Mouse (Mus musculus): Measurements from ENCODE around the gene Brpf3. TPM values are rescaled to one million over a fixed set of nuclear protein-coding genes. Genes with fewer than 3 reads are reported as not detected.
"Not testable (repeated sequence)": the region's sequence is repeated elsewhere in the genome, so short reads cannot be mapped to it uniquely, and the experiment has no call there.

Gene Brpf3
- polyA plus RNA-seq, 1 experiment = 34.3 TPM

GRCm38 (mm10) chr17:28771289-28771688 lies 29.6 kb upstream of the Brpf3 start:
- TF ChIP-seq CTCF (IDR thresholded peaks at IDR 0.05; ENCODE audit: low read depth, low read length) (no peak), POLR2A (IDR thresholded peaks at IDR 0.05; ENCODE audit: borderline replicate concordance, low read depth, low read length) (no peak)
- Histone ChIP-seq H3K4me1 (ENCODE audit: control insufficient read depth, insufficient read depth, low read length) (0 out of 2 replicates have a peak, but pooled peaks cover 3% of the 10 kb centered on the region), H3K27ac (ENCODE audit: insufficient read depth, low read depth, low read length) (no peak overlapping the region), H3K4me3 (ENCODE audit: insufficient read depth, low read length) (no peak overlapping the region)

GRCm38 (mm10) chr17:28774303-28774702 lies 26.6 kb upstream of the Brpf3 start:
- not testable (repeated sequence) for H3K4me3 ChIP-seq (ENCODE audit: insufficient read depth, low read length); H3K4me1 ChIP-seq (ENCODE audit: control insufficient read depth, insufficient read depth, low read length)

GRCm38 (mm10) chr17:28775161-28775560 lies 25.7 kb upstream of the Brpf3 start:
- Histone ChIP-seq H3K27ac (ENCODE audit: insufficient read depth, low read depth, low read length) (no peak overlapping the region), H3K4me1 (ENCODE audit: control insufficient read depth, insufficient read depth, low read length) (no peaks in the 10 kb centered on the region), H3K4me3 (ENCODE audit: insufficient read depth, low read length) (no peak overlapping the region)
- TF ChIP-seq CTCF (IDR thresholded peaks at IDR 0.05; ENCODE audit: low read depth, low read length) = no peak
- TF ChIP-seq POLR2A (IDR thresholded peaks at IDR 0.05; ENCODE audit: borderline replicate concordance, low read depth, low read length) = no peak

More at GRCm38 (mm10) chr17:28774303-28774702, 26.6 kb upstream of the Brpf3 start:
- H3K27ac ChIP-seq (ENCODE audit: insufficient read depth, low read depth, low read length) = not testable (repeated sequence)

- H3K4me3 ChIP-seq (ENCODE audit: insufficient read depth, low read length) = no peak overlapping the region
- no peak overlapping the region for H3K27ac ChIP-seq (ENCODE audit: insufficient read depth, low read depth, low read length)
- TF ChIP-seq CTCF (IDR thresholded peaks at IDR 0.05; ENCODE audit: low read depth, low read length) (no peak), POLR2A (IDR thresholded peaks at IDR 0.05; ENCODE audit: borderline replicate concordance, low read depth, low read length) (no peak)
- H3K4me1 ChIP-seq (ENCODE audit: control insufficient read depth, insufficient read depth, low read length) = no peaks in the 10 kb centered on the region
These were observed 24.1 kb upstream of the Brpf3 start for GRCm38 (mm10) chr17:28776817-28777216.

- Histone ChIP-seq H3K27ac (ENCODE audit: insufficient read depth, low read depth, low read length) (no peak overlapping the region), H3K4me3 (ENCODE audit: insufficient read depth, low read length) (no peak overlapping the region), H3K4me1 (ENCODE audit: control insufficient read depth, insufficient read depth, low read length) (no peaks in the 10 kb centered on the region)
- no peak for TF ChIP-seq POLR2A (IDR thresholded peaks at IDR 0.05; ENCODE audit: borderline replicate concordance, low read depth, low read length)
- no peak for TF ChIP-seq CTCF (IDR thresholded peaks at IDR 0.05; ENCODE audit: low read depth, low read length)
These were observed 23.5 kb upstream of the Brpf3 start for GRCm38 (mm10) chr17:28777231-28778005.

- TF ChIP-seq POLR2A (IDR thresholded peaks at IDR 0.05; ENCODE audit: borderline replicate concordance, low read depth, low read length) (no peak), CTCF (IDR thresholded peaks at IDR 0.05; ENCODE audit: low read depth, low read length) (no peak)
- Histone ChIP-seq H3K4me3 (ENCODE audit: insufficient read depth, low read length) (no peak overlapping the region), H3K27ac (ENCODE audit: insufficient read depth, low read depth, low read length) (no peak overlapping the region), H3K4me1 (ENCODE audit: control insufficient read depth, insufficient read depth, low read length) (no peaks in the 10 kb centered on the region)
These were observed 21.2 kb upstream of the Brpf3 start for GRCm38 (mm10) chr17:28779735-28780134.

- Histone ChIP-seq H3K27ac (ENCODE audit: insufficient read depth, low read depth, low read length) (no peak overlapping the region), H3K4me3 (ENCODE audit: insufficient read depth, low read length) (no peak overlapping the region), H3K4me1 (ENCODE audit: control insufficient read depth, insufficient read depth, low read length) (no peaks in the 10 kb centered on the region)
- TF ChIP-seq POLR2A (IDR thresholded peaks at IDR 0.05; ENCODE audit: borderline replicate concordance, low read depth, low read length) (no peak), CTCF (IDR thresholded peaks at IDR 0.05; ENCODE audit: low read depth, low read length) (no peak)
These were observed 20.1 kb upstream of the Brpf3 start for GRCm38 (mm10) chr17:28780836-28781235.

- H3K4me3 ChIP-seq (ENCODE audit: insufficient read depth, low read length) = no peak overlapping the region
- TF ChIP-seq CTCF (IDR thresholded peaks at IDR 0.05; ENCODE audit: low read depth, low read length) (no peak), POLR2A (IDR thresholded peaks at IDR 0.05; ENCODE audit: borderline replicate concordance, low read depth, low read length) (no peak)
- no peak overlapping the region for H3K27ac ChIP-seq (ENCODE audit: insufficient read depth, low read depth, low read length)
- no peaks in the 10 kb centered on the region for H3K4me1 ChIP-seq (ENCODE audit: control insufficient read depth, insufficient read depth, low read length)
These were observed 19.4 kb upstream of the Brpf3 start for GRCm38 (mm10) chr17:28781290-28782045.

- H3K4me1 ChIP-seq (ENCODE audit: control insufficient read depth, insufficient read depth, low read length) = no peaks in the 10 kb centered on the region
- no peak overlapping the region for H3K27ac ChIP-seq (ENCODE audit: insufficient read depth, low read depth, low read length)
- TF ChIP-seq CTCF (IDR thresholded peaks at IDR 0.05; ENCODE audit: low read depth, low read length) (no peak), POLR2A (IDR thresholded peaks at IDR 0.05; ENCODE audit: borderline replicate concordance, low read depth, low read length) (no peak)
- H3K4me3 ChIP-seq (ENCODE audit: insufficient read depth, low read length) = no peak overlapping the region
These were observed 15.9 kb upstream of the Brpf3 start for GRCm38 (mm10) chr17:28785036-28785435.

GRCm38 (mm10) chr17:28787507-28787906 lies 13.4 kb upstream of the Brpf3 start:
- H3K4me3 ChIP-seq (ENCODE audit: insufficient read depth, low read length) = no peak overlapping the region
- TF ChIP-seq CTCF (IDR thresholded peaks at IDR 0.05; ENCODE audit: low read depth, low read length) (no peak), POLR2A (IDR thresholded peaks at IDR 0.05; ENCODE audit: borderline replicate concordance, low read depth, low read length) (no peak)
- H3K27ac ChIP-seq (ENCODE audit: insufficient read depth, low read depth, low read length) = no peak overlapping the region
- H3K4me1 ChIP-seq (ENCODE audit: control insufficient read depth, insufficient read depth, low read length) = no peaks in the 10 kb centered on the region
